Mouse (Mus musculus) cerebellum, adult (tissue): Measurements from ENCODE around the gene Zdhhc20.

Experiments
- ATAC-seq: cut with Nextera tagmentation; 2 replicates; pipeline ENCODE4 v1.9.2; 2017; ENCODE audit warnings: mild to moderate bottlenecking, moderate library complexity, mixed read lengths; ENCODE audit not compliant: insufficient number of reproducible peaks, low FRiP score, low TSS enrichment

Zdhhc20 gene

GRCm38 (mm10) chr14:57835157-57835556, 54.9 kb downstream of the Zdhhc20 start:
- no peak for ATAC-seq

GRCm38 (mm10) chr14:57833526-57833925, 56.5 kb downstream of the Zdhhc20 start:
- ATAC-seq = no peak

GRCm38 (mm10) chr14:57827284-57827683, 62.8 kb downstream of the Zdhhc20 start:
- no peak for ATAC-seq

GRCm38 (mm10) chr14:57825788-57826751, 64.0 kb downstream of the Zdhhc20 start, which contains the start of the genes Ska3 and Mrpl57:
Ska3 (minus strand) TSS chr14:57826185.
Mrpl57 (plus strand) TSS chr14:57826234.
- peak; percentile 97 for ATAC-seq

GRCm38 (mm10) chr14:57820839-57821238, 69.2 kb downstream of the Zdhhc20 start:
- ATAC-seq = no peak

- no peak for ATAC-seq
These were observed 78.2 kb downstream of the Zdhhc20 start for GRCm38 (mm10) chr14:57811844-57812243.

- no peak for ATAC-seq
These were observed 79.2 kb downstream of the Zdhhc20 start for GRCm38 (mm10) chr14:57810886-57811285.

- ATAC-seq = no peak
These were observed 81.5 kb downstream of the Zdhhc20 start for GRCm38 (mm10) chr14:57808558-57808957.

GRCm38 (mm10) chr14:57803731-57804130, 86.3 kb downstream of the Zdhhc20 start:
- ATAC-seq = no peak

- peak; percentile 99 for ATAC-seq
These were observed 91.8 kb downstream of the Zdhhc20 start, which contains the start of gene Sap18 for GRCm38 (mm10) chr14:57797991-57798931. Sap18 (plus strand) TSS chr14:57798180.

- peak; percentile 51 for ATAC-seq
These were observed 92.5 kb downstream of the Zdhhc20 start for GRCm38 (mm10) chr14:57797551-57797950.

GRCm38 (mm10) chr14:57791171-57791570, 98.9 kb downstream of the Zdhhc20 start:
- no peak for ATAC-seq

GRCm38 (mm10) chr14:57789759-57790158, 100.3 kb downstream of the Zdhhc20 start:
- ATAC-seq = no peak

- no peak for ATAC-seq
These were observed 100.8 kb downstream of the Zdhhc20 start for GRCm38 (mm10) chr14:57789311-57789710.

GRCm38 (mm10) chr14:57787406-57787805, 102.7 kb downstream of the Zdhhc20 start:
- no peak for ATAC-seq
